Comparison of ENCODE assay signal across 10 mouse cellular contexts in genomic region chr4:148513021-148513559, GRCm38 (mm10). TPM values are rescaled to one million over a fixed set of nuclear protein-coding genes. Genes with fewer than 3 reads are reported as not detected.
DNase-seq lines count a peak whose midpoint lies in the region; ATAC-seq and TF ChIP-seq lines count a peak whose summit lies in the region.
"Had no signal": no experiment of that assay in that cellular context is flagged by ENCODE, and none has a peak within 500 bp of the region (broad histone marks: within the 10 kb centered on the region; RNA-seq: fewer than 3 reads in every experiment).

No protein-coding gene starts in this region.

- peak; percentile 47; the same call in 1 of the 2 replicates for ATAC-seq in lung, embryonic 16.5 days (ENCODE audit: low read depth)
- ATAC-seq in hindbrain, embryonic 16.5 days, result no peak

- no peaks in the 10 kb centered on the region for H3K9me3 ChIP-seq in lung, embryonic 16.5 days (ENCODE audit: control insufficient read depth, low read length)
- H3K9me3 ChIP-seq in hindbrain, embryonic 16.5 days (ENCODE audit: control insufficient read depth, low read length), result no peaks in the 10 kb centered on the region

- TF ChIP-seq CTCF in gastrocnemius, adult 2 months (IDR thresholded peaks at IDR 0.05), result no peak
- no peak for TF ChIP-seq CTCF in lung, adult 2 months (IDR thresholded peaks at IDR 0.05; ENCODE audit: insufficient read depth, low read length)

- H3K9ac ChIP-seq in lung, embryonic 16.5 days (ENCODE audit: low read length), result no peak overlapping the region
- no peak overlapping the region for H3K9ac ChIP-seq in hindbrain, embryonic 16.5 days (ENCODE audit: low read depth, low read length)

- intact Hi-C loops in gastrocnemius, adult 2 months (cut with DNase I), result no loop called here

- peak; percentile 71 for DNase-seq in gastrocnemius, adult 2 months
- no peak for DNase-seq in gastrocnemius, postnatal 10 days
- no peak for DNase-seq in lung, adult 2 months
- peak; percentile 73 for DNase-seq in skeletal muscle tissue, adult 2 months (ENCODE audit: low read depth, low spot score)
- no peak for DNase-seq in spleen, adult 12 weeks (ENCODE audit: low spot score)
- DNase-seq in right cerebral cortex, postnatal 25 days, result no peak
- DNase-seq: adrenal gland, postnatal 10 days had no signal

- H3K4me1 ChIP-seq in lung, embryonic 16.5 days (replicated peaks; ENCODE audit: control insufficient read depth, insufficient read depth, low read length), result no peaks in the 10 kb centered on the region
- no peaks in the 10 kb centered on the region for H3K4me1 ChIP-seq in lung, adult 2 months (ENCODE audit: control insufficient read depth, insufficient read depth, low read length)
- H3K4me1 ChIP-seq in hindbrain, embryonic 16.5 days (ENCODE audit: control insufficient read depth, insufficient read depth, low read depth, low read length), result peaks cover 3% of the 10 kb centered on the region; the same call in 1 of the 2 replicates

- 65% methylated on average over 6 of the region's 6 CpGs for WGBS in lung, embryonic 16.5 days
- WGBS in lung, adult 2 months, result 72% methylated on average over 6 of the region's 6 CpGs
- 66% methylated on average over 6 of the region's 6 CpGs for WGBS in hindbrain, embryonic 16.5 days

- H3K27ac ChIP-seq in gastrocnemius, adult 2 months, result peak overlapping the region; percentile 83
- H3K27ac ChIP-seq in lung, embryonic 16.5 days (ENCODE audit: low read length), result no peak overlapping the region
- H3K27ac ChIP-seq in hindbrain, embryonic 16.5 days (ENCODE audit: low read depth, low read length), result 0 out of 2 replicates have a peak overlapping the region, but pooled peaks have one; percentile 17

- H3K36me3 ChIP-seq in lung, embryonic 16.5 days (ENCODE audit: control insufficient read depth, insufficient read depth, low read length), result peaks cover 19% of the 10 kb centered on the region
- H3K36me3 ChIP-seq in hindbrain, embryonic 16.5 days (ENCODE audit: control insufficient read depth, insufficient read depth, low read length), result peaks cover 29% of the 10 kb centered on the region

- H3K4me2 ChIP-seq in lung, embryonic 16.5 days (ENCODE audit: low read depth, low read length), result no peak overlapping the region
- H3K4me2 ChIP-seq in hindbrain, embryonic 16.5 days (ENCODE audit: low read length), result no peak overlapping the region

- no peak for TF ChIP-seq POLR2A in lung, adult 2 months (IDR thresholded peaks at IDR 0.05; ENCODE audit: borderline replicate concordance, extremely low read depth, low read depth, low read length)

- no peaks in the 10 kb centered on the region for H3K27me3 ChIP-seq in lung, embryonic 16.5 days (ENCODE audit: control insufficient read depth, insufficient read depth, low read depth, low read length)
- no peaks in the 10 kb centered on the region for H3K27me3 ChIP-seq in hindbrain, embryonic 16.5 days (replicated peaks; ENCODE audit: control insufficient read depth, insufficient read depth, low read length)
- H3K27me3 ChIP-seq: megakaryocyte, embryonic 14.5 days had no signal

- no peak overlapping the region for H3K4me3 ChIP-seq in gastrocnemius, adult 2 months
- H3K4me3 ChIP-seq in lung, embryonic 16.5 days (ENCODE audit: low read length), result no peak overlapping the region
- no peak overlapping the region for H3K4me3 ChIP-seq in lung, adult 2 months (replicated peaks; ENCODE audit: extremely low read depth, low read depth, low read length)
- no peak overlapping the region for H3K4me3 ChIP-seq in hindbrain, embryonic 16.5 days (ENCODE audit: low read length)
- H3K4me3 ChIP-seq: megakaryocyte, embryonic 14.5 days had no signal

RNA-seq across cellular contexts. Expression of gene Angptl7, which starts 12.8 kb away (rescaled TPM):
- 10 to 100 TPM; 27.8 to 52.8 TPM for total RNA-seq in gastrocnemius, adult 2 months (2021)
- 10 to 100 TPM in 1 of 2 experiments, 1 to 10 TPM in 1; 3.8 to 24.4 TPM for total RNA-seq in gastrocnemius, postnatal 10 days (2021)
- polyA plus RNA-seq in lung, embryonic 16.5 days (2015; fragmentation: Nextera tagmentation; extraction: Ambion mirVana), result 1.8 TPM in 2 replicates
- 1.5 TPM in 2 replicates for polyA plus RNA-seq in lung, adult 2 months (2012; rRNA removed)
- 0.23 and 0.24 TPM in 2 replicates for polyA plus RNA-seq in hindbrain, embryonic 16.5 days (2015; fragmentation: Nextera tagmentation; extraction: Ambion mirVana)

RNA-seq across cellular contexts. Expression of gene Exosc10, which starts 45.1 kb away (rescaled TPM):
- 10 to 100 TPM; 21.0 to 21.6 TPM for total RNA-seq in gastrocnemius, adult 2 months (2021)
- 10 to 100 TPM; 27.0 to 32.7 TPM for total RNA-seq in gastrocnemius, postnatal 10 days (2021)
- 83.6 and 90.8 TPM in 2 replicates for polyA plus RNA-seq in lung, embryonic 16.5 days (2015; fragmentation: Nextera tagmentation; extraction: Ambion mirVana)
- polyA plus RNA-seq in lung, adult 2 months (2012; rRNA removed), result 26.5 and 33.4 TPM in 2 replicates
- polyA plus RNA-seq in hindbrain, embryonic 16.5 days (2015; fragmentation: Nextera tagmentation; extraction: Ambion mirVana), result 84.8 and 92.4 TPM in 2 replicates

Comparison
In these comparisons a context has a peak if more than half of its experiments do, and no peak if none do; other contexts are left out.
1. DNase-seq: peak in gastrocnemius, adult 2 months (single experiment) and skeletal muscle tissue, adult 2 months (single experiment); none in gastrocnemius, postnatal 10 days (single experiment), lung, adult 2 months (single experiment), spleen, adult 12 weeks (single experiment) and right cerebral cortex, postnatal 25 days (single experiment).